Mouse (Mus musculus): ENCODE data around the gene Six4. TPM values are rescaled to one million over a fixed set of nuclear protein-coding genes. Genes with fewer than 3 reads are reported as not detected.
"Not testable (repeated sequence)": the region's sequence is repeated elsewhere in the genome, so short reads cannot be mapped to it uniquely, and the experiment has no call there.

The Six4 gene
- total RNA-seq, 2 experiments from 2014 or later: 15.6 to 18.1 TPM

DNA sequence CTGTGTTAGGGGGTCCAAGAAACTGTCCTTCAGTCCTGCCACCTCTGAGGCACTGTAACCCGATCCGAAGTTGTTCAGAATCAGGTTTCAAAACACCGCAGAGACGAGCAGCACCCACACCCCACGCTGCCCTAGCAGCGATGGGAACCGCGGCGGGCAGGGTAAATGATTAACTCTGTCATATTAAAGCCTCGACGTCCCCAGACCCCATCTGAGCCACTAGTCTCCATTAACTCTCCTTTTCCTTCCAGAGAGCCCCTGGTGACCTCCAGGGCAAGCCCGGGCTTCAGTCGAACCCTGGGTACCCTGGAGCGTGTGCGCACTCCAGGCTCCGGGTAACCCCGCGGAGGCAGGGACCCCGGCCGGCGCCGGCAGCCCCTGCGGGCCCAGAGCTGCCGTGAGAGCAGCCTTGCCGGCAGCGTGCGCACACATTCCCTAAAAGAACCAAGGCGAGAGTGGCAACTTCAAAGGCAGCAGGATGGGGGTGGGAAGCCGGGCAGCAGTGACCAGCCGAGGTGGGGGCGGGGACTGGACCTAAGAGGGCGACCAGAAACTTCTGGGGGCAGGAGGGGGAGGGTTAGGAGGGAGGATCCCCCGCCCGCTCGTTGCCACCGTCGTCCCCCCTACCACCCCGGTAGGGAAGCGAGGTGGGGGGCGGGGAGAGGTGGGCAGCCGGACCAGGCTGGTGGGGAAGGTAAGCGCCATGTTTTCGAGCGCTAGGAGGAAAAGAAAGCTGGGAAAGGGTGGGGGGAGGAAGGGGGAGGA is 1.5 kb downstream of the Six4 start:
- intact Hi-C loops (cut with DNase I): loop anchor here (2.0 to 5.0 kb wide), 6 partner anchors 57 to 406 kb away; partner anchors contain the start of genes Slc38a6 and Trmt5
- Histone ChIP-seq H3K27ac (peak overlapping the region; percentile 94), H3K4me3 (peak overlapping the region; percentile 90)
- peak; percentile 76 for DNase-seq
- TF ChIP-seq CTCF (IDR thresholded peaks at IDR 0.05): no peak

DNA sequence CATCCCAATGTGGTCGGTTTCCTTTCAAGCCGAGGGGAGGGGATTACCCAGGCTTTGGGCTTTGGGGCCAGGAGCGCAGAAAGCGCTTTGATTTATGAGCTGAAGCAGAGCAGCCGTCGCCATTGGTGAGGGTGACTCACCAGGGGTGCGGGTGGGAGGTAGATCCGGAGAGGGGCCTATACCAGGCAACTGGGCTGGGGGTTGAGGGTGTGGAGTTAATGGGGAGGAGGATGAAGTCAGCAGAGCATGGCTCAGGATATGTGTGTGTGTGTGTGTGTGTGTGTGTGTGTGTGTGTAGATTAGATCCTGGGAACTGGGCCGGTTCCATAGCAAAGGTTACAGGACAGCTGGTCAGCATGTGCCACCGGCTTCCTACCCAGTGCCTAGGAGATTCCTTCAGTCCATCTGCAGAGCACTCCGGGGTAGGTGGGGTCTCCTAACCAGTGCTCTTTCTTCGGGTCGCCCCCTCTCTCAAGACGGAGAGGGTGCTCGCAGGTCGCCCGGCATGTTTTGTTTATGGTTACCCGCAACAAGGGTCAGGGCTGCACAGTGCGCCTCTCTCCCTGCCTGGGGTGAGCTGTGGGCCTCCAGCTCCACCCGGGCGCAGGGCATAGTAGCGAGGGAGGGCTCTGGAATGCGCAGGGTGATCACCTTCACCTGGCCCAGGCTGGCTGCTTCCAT is 2.7 kb downstream of the Six4 start:
- Histone ChIP-seq H3K27ac (peak overlapping the region; percentile 94), H3K4me3 (peak overlapping the region; percentile 90)
- peak; percentile 45 for DNase-seq
- intact Hi-C loops (cut with DNase I): loop anchor here (5.0 kb wide), 4 partner anchors 68 to 407 kb away; no protein-coding TSS in a partner anchor
- TF ChIP-seq CTCF (IDR thresholded peaks at IDR 0.05): no peak

DNA sequence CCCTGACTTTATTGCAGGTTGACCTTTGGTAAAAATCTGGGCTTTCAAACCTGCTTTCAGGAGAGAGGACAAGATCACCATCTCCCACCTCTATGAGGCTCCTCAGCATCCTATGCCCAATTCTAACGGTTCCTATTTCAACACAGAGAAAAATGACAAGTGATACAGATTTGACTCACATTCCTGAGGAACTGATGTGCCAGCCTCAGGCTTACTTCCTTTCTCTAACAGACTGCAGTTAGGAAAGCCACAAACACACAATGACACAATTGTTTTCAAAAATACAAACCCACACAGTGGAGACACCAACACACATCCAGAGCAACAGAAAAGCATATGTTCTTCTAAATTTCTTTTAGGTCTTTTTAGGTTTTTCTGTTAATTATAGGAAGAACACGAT is 5.4 kb downstream of the Six4 start:
- no peak for DNase-seq
- TF ChIP-seq CTCF (IDR thresholded peaks at IDR 0.05): no peak
- peak overlapping the region; percentile 28; the same call in 1 of the 2 replicates for H3K27ac ChIP-seq
- H3K4me3 ChIP-seq: peak overlapping the region; percentile 38
- intact Hi-C loops (cut with DNase I): no loop called here

DNA sequence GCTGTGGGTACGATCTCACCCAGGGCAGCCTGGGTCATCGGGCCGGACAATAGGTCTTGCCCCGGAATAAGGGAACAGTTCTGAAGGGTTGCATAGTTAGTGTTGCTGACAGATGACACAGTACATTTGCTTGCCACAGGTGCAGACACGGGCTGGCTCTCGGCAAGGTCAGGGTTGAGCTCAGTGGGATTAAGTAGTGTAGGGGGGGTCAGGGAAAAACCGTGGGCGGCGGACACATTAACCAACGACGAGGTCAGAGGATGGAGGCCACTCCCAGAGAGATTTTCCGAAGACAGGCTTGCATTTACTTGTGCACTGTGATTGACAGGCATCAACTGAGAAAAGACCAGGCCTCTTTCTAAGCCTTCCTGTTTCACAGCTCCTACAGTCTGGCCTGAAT is 9.5 kb downstream of the Six4 start:
- Histone ChIP-seq H3K4me3 (no peak overlapping the region), H3K27ac (peak overlapping the region; percentile 57; the same call in 1 of the 2 replicates)
- intact Hi-C loops (cut with DNase I): no loop called here
- DNase-seq: peak; percentile 46
- TF ChIP-seq CTCF (IDR thresholded peaks at IDR 0.05): no peak

DNA sequence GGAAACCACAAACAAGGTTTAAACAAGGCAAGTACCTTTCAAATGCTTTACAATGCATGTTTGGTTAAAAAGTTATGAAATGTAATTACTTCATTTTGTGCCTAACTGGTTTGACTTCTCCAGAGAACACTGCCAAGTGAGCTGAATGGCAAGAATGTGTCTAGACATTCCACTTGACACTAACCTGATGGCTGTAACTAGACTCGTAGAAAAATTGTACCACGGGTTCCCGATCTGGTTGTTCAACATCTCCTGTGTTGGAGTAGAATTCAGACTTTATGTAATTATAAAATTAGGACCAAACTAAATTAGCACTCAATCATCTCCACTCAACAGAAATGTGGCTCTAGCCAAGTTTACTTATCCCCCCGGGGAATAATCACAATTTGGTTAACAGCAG is 14.7 kb downstream of the Six4 start:
- intact Hi-C loops (cut with DNase I): no loop called here
- TF ChIP-seq CTCF (IDR thresholded peaks at IDR 0.05): no peak
- Histone ChIP-seq H3K27ac (peak overlapping the region; percentile 70; the same call in 1 of the 2 replicates), H3K4me3 (no peak overlapping the region)
- no peak for DNase-seq

DNA sequence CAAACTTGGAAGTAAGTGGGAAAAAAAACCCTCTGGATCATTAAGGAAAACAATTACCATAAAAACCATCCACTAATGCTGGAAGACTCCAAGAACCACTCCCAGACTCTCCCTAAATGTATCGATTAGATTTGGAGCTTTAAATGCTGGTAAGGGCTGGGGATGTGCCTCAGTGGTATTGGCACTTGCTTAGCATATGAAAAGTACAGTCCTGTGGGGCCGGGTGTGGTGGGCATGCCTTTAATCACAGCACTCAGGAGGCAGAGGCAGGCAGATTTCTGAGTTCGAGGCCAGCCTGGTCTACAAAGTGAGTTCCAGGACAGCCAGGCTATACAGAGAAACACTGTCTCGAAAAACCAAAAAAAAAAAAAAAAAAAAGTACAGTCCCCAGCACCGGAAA is 17.1 kb downstream of the Six4 start:
- DNase-seq; H3K4me3 ChIP-seq; intact Hi-C loops (cut with DNase I); H3K27ac ChIP-seq: not testable (repeated sequence)

DNA sequence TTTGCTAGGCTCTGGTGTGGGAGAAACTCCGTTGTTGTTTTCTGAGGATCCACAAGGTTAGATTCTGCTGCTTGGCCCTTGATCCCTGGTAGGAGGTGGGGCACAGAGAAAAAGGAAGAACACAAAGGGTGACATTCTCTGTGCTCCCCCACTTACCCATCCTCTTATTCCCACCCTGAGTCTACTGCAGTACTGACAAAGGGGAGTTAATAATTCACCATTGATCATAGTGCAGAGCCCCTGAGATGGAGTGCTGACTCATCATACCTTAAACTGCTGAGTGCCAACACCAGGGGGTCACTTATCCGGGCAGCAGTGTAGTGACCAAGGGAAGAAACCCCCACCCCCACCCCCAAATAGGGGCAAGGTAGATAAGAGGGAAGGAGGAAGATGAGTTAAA is 18.7 kb downstream of the Six4 start:
- Histone ChIP-seq H3K4me3 (no peak overlapping the region), H3K27ac (no peak overlapping the region)
- DNase-seq: no peak
- no peak for TF ChIP-seq CTCF (IDR thresholded peaks at IDR 0.05)
- intact Hi-C loops (cut with DNase I): no loop called here

DNA sequence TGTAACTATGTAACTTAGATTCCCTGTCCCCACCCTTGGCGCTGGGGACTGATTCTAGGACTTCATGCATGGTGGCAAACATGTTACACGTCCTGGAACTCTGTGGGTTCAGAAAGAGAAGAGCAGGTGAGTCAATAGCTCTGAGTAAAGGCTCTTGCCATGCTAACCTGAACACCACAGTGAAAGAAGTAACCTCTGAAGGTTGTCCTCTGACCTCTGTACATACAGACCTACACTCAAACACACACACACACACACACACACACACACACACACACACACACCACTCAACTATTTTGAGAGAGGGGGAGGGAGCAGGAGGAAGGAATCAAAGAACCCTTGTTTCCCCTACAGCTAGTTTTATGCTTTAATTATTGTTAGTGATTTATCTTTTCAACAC is 19.1 kb downstream of the Six4 start:
- no peak overlapping the region for H3K27ac ChIP-seq
- no peak overlapping the region for H3K4me3 ChIP-seq
- intact Hi-C loops (cut with DNase I): no loop called here
- no peak for TF ChIP-seq CTCF (IDR thresholded peaks at IDR 0.05)
- DNase-seq: no peak

DNA sequence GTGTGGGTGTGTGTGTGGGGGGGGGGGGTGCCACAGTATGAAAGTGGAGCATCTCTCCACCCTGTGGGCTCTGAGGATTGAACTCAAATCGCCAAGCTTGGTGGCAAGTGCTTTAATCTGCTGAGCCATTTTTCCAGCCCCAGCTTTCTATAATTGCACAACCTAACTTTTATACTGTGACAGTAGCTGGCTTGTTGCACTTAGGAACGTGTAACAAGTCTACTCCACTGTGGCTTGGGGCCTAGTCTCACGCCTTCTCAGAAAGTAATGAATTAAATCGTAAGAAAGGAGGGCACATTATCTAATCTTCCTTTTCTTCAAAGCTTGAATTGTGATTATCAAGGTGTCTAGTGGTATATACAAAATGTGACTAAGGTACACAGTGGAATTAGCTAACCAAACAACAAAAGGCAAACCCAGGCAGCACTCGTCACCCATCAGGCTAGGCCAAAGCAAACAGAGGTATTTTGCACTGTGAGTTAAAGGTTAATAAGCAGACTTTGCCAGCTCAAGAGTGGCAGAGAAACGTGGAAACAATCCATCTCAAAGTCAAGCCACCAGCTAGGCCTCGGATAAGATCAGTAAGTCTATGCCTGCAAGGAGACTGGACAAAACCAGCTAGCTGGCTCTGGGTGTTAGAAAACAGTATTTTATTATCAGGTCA is 22.5 kb downstream of the Six4 start:
- DNase-seq: no peak
- no peak for TF ChIP-seq CTCF (IDR thresholded peaks at IDR 0.05)
- intact Hi-C loops (cut with DNase I): no loop called here

DNA sequence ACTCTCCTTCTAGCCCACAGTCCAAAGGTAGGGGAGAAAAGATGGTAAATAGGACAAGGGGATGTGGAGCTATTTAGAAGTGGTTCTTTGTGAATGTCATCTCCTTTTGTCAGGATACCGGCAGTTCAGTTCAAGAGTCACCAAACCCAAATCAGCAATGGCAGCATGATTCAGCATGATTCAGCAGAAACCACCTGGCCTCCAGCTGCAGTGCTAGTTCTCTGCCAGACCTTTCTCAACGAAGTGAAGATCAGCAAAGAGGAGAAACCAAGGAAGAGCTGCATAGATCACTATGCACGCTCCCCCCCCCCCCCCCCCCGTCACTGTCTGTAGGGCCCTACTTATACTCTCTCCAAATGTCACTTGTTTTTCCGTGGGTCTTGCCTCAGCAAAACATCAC is 24.3 kb downstream of the Six4 start:
- Histone ChIP-seq H3K27ac (no peak overlapping the region), H3K4me3 (no peak overlapping the region)
- no peak for DNase-seq
- intact Hi-C loops (cut with DNase I): no loop called here
- no peak for TF ChIP-seq CTCF (IDR thresholded peaks at IDR 0.05)

More for the DNA sequence above, 22.5 kb downstream of the Six4 start:
- Histone ChIP-seq H3K27ac (no peak overlapping the region), H3K4me3 (no peak overlapping the region)

DNA sequence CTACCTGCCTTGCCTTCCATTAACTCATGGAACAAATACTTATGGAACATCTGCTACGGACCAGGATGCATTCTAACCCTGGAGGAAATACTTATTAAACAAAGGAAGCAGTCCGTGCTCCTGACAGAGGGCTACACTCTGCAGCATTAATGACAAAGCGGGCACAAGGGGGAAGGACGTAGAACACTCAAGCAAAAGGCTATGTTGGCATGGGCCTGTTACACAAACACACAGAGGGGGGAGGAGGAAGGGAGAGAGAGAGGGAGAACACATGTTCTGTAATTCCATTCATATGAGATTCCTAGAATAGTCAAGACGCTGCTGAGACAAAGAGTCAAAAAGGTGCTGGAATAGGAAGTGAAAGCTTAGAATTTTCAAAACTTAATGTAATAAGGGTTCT is 24.8 kb downstream of the Six4 start:
- Histone ChIP-seq H3K4me3 (no peak overlapping the region), H3K27ac (no peak overlapping the region)
- no peak for TF ChIP-seq CTCF (IDR thresholded peaks at IDR 0.05)
- no peak for DNase-seq
- intact Hi-C loops (cut with DNase I): no loop called here

DNA sequence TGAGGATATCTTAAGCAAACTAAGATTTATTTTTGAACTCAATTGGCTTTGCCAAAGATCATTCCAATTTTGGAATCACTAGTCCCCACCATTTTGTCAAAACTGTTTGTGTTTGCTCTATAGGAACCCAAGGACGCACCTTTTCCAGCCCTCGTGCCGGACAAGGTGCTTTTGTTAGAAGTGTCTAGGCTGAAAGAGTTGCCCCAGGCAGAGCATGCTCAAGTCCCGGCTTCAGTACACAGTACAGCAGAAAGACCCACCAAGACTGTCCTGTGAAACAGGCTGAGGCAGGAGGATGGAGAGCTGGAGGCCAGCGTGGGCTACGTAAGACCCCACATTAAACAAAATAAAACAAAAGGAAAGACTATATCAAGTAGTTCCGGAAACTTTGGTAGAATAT is 26.2 kb downstream of the Six4 start:
- intact Hi-C loops (cut with DNase I): no loop called here
- Histone ChIP-seq H3K27ac (no peak overlapping the region), H3K4me3 (no peak overlapping the region)
- TF ChIP-seq CTCF (IDR thresholded peaks at IDR 0.05): no peak
- no peak for DNase-seq

Measured in gastrocnemius, adult 2 months (tissue).